Mouse (Mus musculus) kidney, adult 8-10 months (tissue): Measurements from ENCODE around the gene Rgs10.
"Not testable (repeated sequence)": the region's sequence is repeated elsewhere in the genome, so short reads cannot be mapped to it uniquely, and the experiment has no call there.

Experiments
- DNase-seq, 2 experiments: peaks; one replicate each; pipeline ENCODE4 v3.0.0; 2022

The Rgs10 gene

GRCm38 (mm10) chr7:128369366-128369765 is 49.2 kb downstream of the Rgs10 start:
- DNase-seq: no peak

GRCm38 (mm10) chr7:128368828-128369227 is 49.7 kb downstream of the Rgs10 start:
- DNase-seq: no peak

GRCm38 (mm10) chr7:128366654-128367053 is 51.9 kb downstream of the Rgs10 start:
- DNase-seq: no peak

- peak in 1 of 2 experiments; percentile 26 for DNase-seq
These were observed 53.4 kb downstream of the Rgs10 start for GRCm38 (mm10) chr7:128365096-128365715.

GRCm38 (mm10) chr7:128364526-128364925 is 54.0 kb downstream of the Rgs10 start:
- DNase-seq: no peak

GRCm38 (mm10) chr7:128363806-128364205 is 54.8 kb downstream of the Rgs10 start:
- peak in 1 of 2 experiments; percentile 60 for DNase-seq

GRCm38 (mm10) chr7:128362916-128363315 is 55.6 kb downstream of the Rgs10 start:
- DNase-seq: no peak

GRCm38 (mm10) chr7:128359741-128360140 is 58.8 kb downstream of the Rgs10 start:
- no peak for DNase-seq

GRCm38 (mm10) chr7:128359164-128359563 is 59.4 kb downstream of the Rgs10 start:
- no peak for DNase-seq

- DNase-seq: no peak
These were observed 59.8 kb downstream of the Rgs10 start for GRCm38 (mm10) chr7:128358741-128359140.

- no peak for DNase-seq
These were observed 61.4 kb downstream of the Rgs10 start for GRCm38 (mm10) chr7:128356868-128357755.

- DNase-seq: no peak
These were observed 63.1 kb downstream of the Rgs10 start for GRCm38 (mm10) chr7:128355463-128355862.

- DNase-seq: no peak
These were observed 65.8 kb downstream of the Rgs10 start for GRCm38 (mm10) chr7:128352721-128353120.

GRCm38 (mm10) chr7:128351176-128351575 is 67.4 kb downstream of the Rgs10 start:
- no peak for DNase-seq

GRCm38 (mm10) chr7:128350316-128350715 is 68.2 kb downstream of the Rgs10 start:
- no peak for DNase-seq

GRCm38 (mm10) chr7:128349751-128350150 is 68.8 kb downstream of the Rgs10 start:
- DNase-seq: peak; percentile 60 to 71

GRCm38 (mm10) chr7:128348608-128349007 is 70.0 kb downstream of the Rgs10 start:
- peak; percentile 88 to 93 for DNase-seq

- DNase-seq: peak in 1 of 2 experiments; percentile 1
These were observed 71.6 kb downstream of the Rgs10 start for GRCm38 (mm10) chr7:128346991-128347390.

- no peak for DNase-seq
These were observed 72.0 kb downstream of the Rgs10 start for GRCm38 (mm10) chr7:128346522-128346921.

- no peak for DNase-seq
These were observed 72.9 kb downstream of the Rgs10 start for GRCm38 (mm10) chr7:128345691-128346090.

GRCm38 (mm10) chr7:128344928-128345653 is 73.5 kb downstream of the Rgs10 start:
- DNase-seq: peak; percentile 64 to 83

GRCm38 (mm10) chr7:128344488-128344887 is 74.1 kb downstream of the Rgs10 start:
- DNase-seq: no peak

GRCm38 (mm10) chr7:128342691-128343090 is 75.9 kb downstream of the Rgs10 start:
- DNase-seq: not testable (repeated sequence)
